Mouse (Mus musculus) limb, embryonic 10.5 days (tissue): ENCODE results near the gene Fhl3. TPM values are rescaled to one million over a fixed set of nuclear protein-coding genes. Genes with fewer than 3 reads are reported as not detected.

Experiments used
- DNase-seq: peaks from one replicate; pipeline ENCODE4 v3.0.0-alpha.2; 2017; ENCODE audit warnings: low spot score
- H3K27ac ChIP-seq: fragments of 300-500 bp; sonication (generic); 2 replicates; pipeline ENCODE4 v1.5.1; 2016; ENCODE audit warnings: mild to moderate bottlenecking
- H3K27me3 ChIP-seq: fragments of 300-500 bp; sonication (generic); 2 replicates; pipeline ENCODE4 v1.6.1; 2016; ENCODE audit warnings: low read depth, mild to moderate bottlenecking; ENCODE audit not compliant: poor library complexity, severe bottlenecking
- H3K36me3 ChIP-seq: fragments of 300-500 bp; sonication (generic); 2 replicates; pipeline ENCODE4 v1.6.1; 2016; ENCODE audit warnings: mild to moderate bottlenecking, moderate library complexity
- H3K4me1 ChIP-seq: fragments of 300-500 bp; sonication (generic); 2 replicates; pipeline ENCODE4 v1.6.1; 2016
- H3K4me3 ChIP-seq: fragments of 300-500 bp; sonication (generic); 2 replicates; pipeline ENCODE4 v1.5.1; 2016; ENCODE audit warnings: mild to moderate bottlenecking, moderate library complexity
- H3K9me3 ChIP-seq: fragments of 300-500 bp; sonication (generic); replicated peaks from 2 replicates; pipeline ENCODE4 v1.6.1; 2016; ENCODE audit warnings: mild to moderate bottlenecking
- WGBS: fragments of 180-500 bp; shearing (Covaris S2); methylation state at CpG from one replicate; pipeline ENCODE4 v1.1.7; 2016; 5-methylcytosine and 5-hydroxymethylcytosine counted together
- polyA plus RNA-seq: library from polyadenylated mRNA; unstranded; fragments of >200 nt; fragmentation: Nextera tagmentation; extraction: Ambion mirVana; gene quantifications from 2 replicates; pipeline ENCODE4 v1.2.1, GENCODE M21; 2016

Fhl3 gene
- 7.7 and 10.1 TPM in 2 replicates for polyA plus RNA-seq

- WGBS: under 1% methylated on average over 43 of the region's 59 CpGs
Measured at GRCm38 (mm10) chr4:124700248-124700971, at the start of gene Fhl3. Gene Fhl3, plus strand, starts transcription at chr4:124700701.

DNA sequence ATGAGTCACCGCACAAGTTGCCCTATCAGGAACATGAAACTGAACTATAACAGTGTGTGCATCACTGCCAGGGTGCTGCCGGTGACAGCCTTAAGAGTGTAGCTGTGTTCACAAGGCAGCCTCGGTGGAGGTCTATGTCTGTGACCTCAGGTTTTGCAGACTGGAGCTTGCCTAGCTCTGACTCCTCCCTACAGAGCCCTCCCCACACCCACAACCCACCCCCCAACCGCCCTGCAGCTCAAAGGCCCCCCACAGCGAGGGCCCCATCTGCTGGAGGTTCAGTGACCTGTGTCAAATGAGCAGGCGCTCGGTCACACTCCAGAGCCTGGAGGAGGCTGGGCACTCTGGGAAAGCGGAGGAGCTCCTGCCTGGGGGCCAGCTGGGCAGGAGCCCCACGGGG is 47.6 kb upstream of the Fhl3 start:
- Histone ChIP-seq H3K4me3 (peak overlapping the region; percentile 15; the same call in 1 of the 2 replicates), H3K27me3 (peaks cover 100% of the 10 kb centered on the region), H3K9me3 (no peaks in the 10 kb centered on the region), H3K4me1 (peaks cover 32% of the 10 kb centered on the region), H3K36me3 (no peaks in the 10 kb centered on the region), H3K27ac (no peak overlapping the region)
- DNase-seq: peak; percentile 59
- WGBS: 4% methylated on average over 9 of the region's 9 CpGs

More at GRCm38 (mm10) chr4:124700248-124700971, at the start of gene Fhl3:
- peak; percentile 91 for DNase-seq
- Histone ChIP-seq H3K27me3 (peaks cover 8% of the 10 kb centered on the region; the same call in 1 of the 2 replicates), H3K4me1 (peaks cover 69% of the 10 kb centered on the region), H3K9me3 (no peaks in the 10 kb centered on the region), H3K4me3 (peak within 1 kb of the TSS; percentile 96), H3K27ac (peak within 1 kb of the TSS; percentile 99), H3K36me3 (peaks cover 9% of the 10 kb centered on the region)

GRCm38 (mm10) chr4:124656518-124656853 is 44.0 kb upstream of the Fhl3 start, which contains the start of gene Pou3f1:
Gene Pou3f1, plus strand, starts transcription at chr4:124656807.
- Histone ChIP-seq H3K27ac (peak within 1 kb of the TSS; percentile 71), H3K9me3 (no peaks in the 10 kb centered on the region), H3K4me3 (peak within 1 kb of the TSS; percentile 76), H3K36me3 (no peaks in the 10 kb centered on the region), H3K27me3 (peaks cover 100% of the 10 kb centered on the region), H3K4me1 (peaks cover 52% of the 10 kb centered on the region)
- no peak for DNase-seq
- 1% methylated on average over 15 of the region's 15 CpGs for WGBS

DNA sequence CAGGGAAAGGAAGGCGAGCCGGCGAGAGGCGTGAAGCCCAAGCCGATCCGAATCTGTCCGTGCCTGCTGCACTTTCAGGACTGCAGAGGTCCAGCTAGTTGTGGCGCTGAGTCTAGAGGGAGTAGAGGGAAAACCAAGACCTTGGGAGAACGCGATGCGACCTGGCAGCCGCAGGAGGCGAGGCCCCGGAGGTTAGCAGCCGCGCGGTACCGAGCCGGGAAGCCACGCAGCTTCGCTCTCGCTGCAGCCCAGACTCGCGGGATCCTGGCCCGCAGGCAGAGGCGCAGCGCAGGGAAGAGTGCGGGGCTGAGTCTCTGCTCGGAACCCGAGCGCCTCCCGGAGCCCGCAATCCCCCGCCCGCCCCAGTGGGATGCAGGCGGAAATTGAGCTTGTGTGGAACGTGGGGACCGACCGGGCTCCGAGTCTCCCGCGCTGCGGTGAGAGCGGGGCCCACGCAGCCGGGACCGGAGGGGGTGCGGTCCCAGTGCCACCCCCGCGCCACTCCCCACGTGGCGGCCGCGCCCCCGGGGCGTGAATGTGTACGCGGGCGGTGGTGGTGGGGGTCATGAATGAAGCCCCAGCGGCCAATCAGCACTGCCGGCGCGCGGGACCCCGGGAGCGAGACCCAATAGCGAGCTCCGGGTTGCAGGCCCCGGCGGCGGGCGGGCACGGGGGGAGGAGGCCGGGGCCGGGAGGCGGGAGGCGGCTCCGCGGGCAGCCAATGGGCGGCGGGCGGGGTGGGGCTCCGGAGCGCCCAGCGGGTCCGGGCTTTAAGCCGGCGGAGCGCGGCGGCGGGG is 43.4 kb upstream of the Fhl3 start:
- Histone ChIP-seq H3K4me1 (peaks cover 51% of the 10 kb centered on the region), H3K9me3 (no peaks in the 10 kb centered on the region), H3K27ac (peak overlapping the region; percentile 71), H3K27me3 (peaks cover 100% of the 10 kb centered on the region), H3K36me3 (no peaks in the 10 kb centered on the region), H3K4me3 (peak overlapping the region; percentile 76)
- 2% methylated on average over 90 of the region's 92 CpGs for WGBS
- peak; percentile 90 for DNase-seq

DNA sequence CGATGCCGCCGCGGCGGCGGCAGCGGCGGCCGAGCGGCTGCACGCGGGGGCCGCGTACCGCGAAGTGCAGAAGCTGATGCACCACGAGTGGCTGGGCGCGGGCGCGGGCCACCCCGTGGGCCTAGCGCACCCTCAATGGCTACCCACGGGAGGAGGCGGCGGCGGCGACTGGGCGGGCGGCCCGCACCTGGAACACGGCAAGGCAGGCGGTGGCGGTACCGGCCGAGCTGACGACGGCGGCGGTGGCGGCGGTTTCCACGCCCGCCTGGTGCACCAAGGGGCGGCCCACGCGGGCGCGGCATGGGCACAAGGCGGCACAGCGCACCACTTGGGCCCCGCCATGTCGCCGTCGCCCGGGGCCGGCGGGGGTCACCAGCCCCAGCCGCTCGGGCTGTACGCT is 42.7 kb upstream of the Fhl3 start:
- Histone ChIP-seq H3K36me3 (no peaks in the 10 kb centered on the region), H3K27me3 (peaks cover 100% of the 10 kb centered on the region), H3K4me1 (peaks cover 44% of the 10 kb centered on the region), H3K4me3 (peak overlapping the region; percentile 76), H3K9me3 (no peaks in the 10 kb centered on the region), H3K27ac (peak overlapping the region; percentile 71)
- WGBS: under 1% methylated on average over 55 of the region's 61 CpGs
- peak; percentile 59 for DNase-seq

GRCm38 (mm10) chr4:124658412-124658851 is 42.1 kb upstream of the Fhl3 start:
- no peaks in the 10 kb centered on the region for H3K9me3 ChIP-seq

GRCm38 (mm10) chr4:124659251-124660217 is 41.0 kb upstream of the Fhl3 start:
- H3K4me3 ChIP-seq: peak overlapping the region; percentile 31
- under 1% methylated on average over 68 of the region's 68 CpGs for WGBS
- H3K4me1 ChIP-seq: peaks cover 37% of the 10 kb centered on the region

More at GRCm38 (mm10) chr4:124658412-124658851, 42.1 kb upstream of the Fhl3 start:
- Histone ChIP-seq H3K27me3 (peaks cover 100% of the 10 kb centered on the region), H3K4me3 (peak overlapping the region; percentile 76), H3K27ac (no peak overlapping the region), H3K4me1 (peaks cover 38% of the 10 kb centered on the region), H3K36me3 (no peaks in the 10 kb centered on the region)
- DNase-seq: peak; percentile 73
- WGBS: under 1% methylated on average over 39 of the region's 39 CpGs

GRCm38 (mm10) chr4:124660603-124661002 is 39.9 kb upstream of the Fhl3 start:
- no peak for DNase-seq
- no peaks in the 10 kb centered on the region for H3K36me3 ChIP-seq
- WGBS: 42% methylated on average over 3 of the region's 3 CpGs
- peaks cover 37% of the 10 kb centered on the region for H3K4me1 ChIP-seq
- H3K9me3 ChIP-seq: no peaks in the 10 kb centered on the region
- H3K27ac ChIP-seq: no peak overlapping the region
- peaks cover 100% of the 10 kb centered on the region for H3K27me3 ChIP-seq
- H3K4me3 ChIP-seq: no peak overlapping the region

More at GRCm38 (mm10) chr4:124659251-124660217, 41.0 kb upstream of the Fhl3 start:
- no peaks in the 10 kb centered on the region for H3K36me3 ChIP-seq
- no peak overlapping the region for H3K27ac ChIP-seq
- peak; percentile 72 for DNase-seq
- H3K9me3 ChIP-seq: no peaks in the 10 kb centered on the region
- peaks cover 100% of the 10 kb centered on the region for H3K27me3 ChIP-seq

DNA sequence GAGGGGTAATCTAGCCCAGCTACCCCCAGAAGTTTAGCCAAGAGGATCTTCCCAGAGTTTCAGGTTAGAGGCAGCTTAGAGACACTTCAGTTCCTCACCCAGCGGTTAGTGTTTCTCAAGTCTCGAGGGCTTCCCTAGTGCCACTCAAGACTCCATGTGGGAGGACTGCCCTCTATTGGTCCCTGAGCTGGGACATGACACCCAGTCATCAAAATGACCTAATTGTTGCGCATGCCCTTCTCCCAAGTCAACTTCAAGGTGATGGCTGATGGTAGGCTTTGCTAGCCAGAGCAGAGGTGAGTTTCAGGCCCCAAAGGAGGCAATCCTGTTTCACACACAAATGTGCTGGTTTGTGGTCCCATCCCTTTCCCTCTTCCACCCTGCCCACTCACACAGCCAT is 37.5 kb upstream of the Fhl3 start:
- no peaks in the 10 kb centered on the region for H3K36me3 ChIP-seq
- 63% methylated on average over 3 of the region's 3 CpGs for WGBS
- no peak overlapping the region for H3K27ac ChIP-seq
- DNase-seq: no peak
- H3K9me3 ChIP-seq: no peaks in the 10 kb centered on the region
- peaks cover 24% of the 10 kb centered on the region for H3K4me1 ChIP-seq
- no peak overlapping the region for H3K4me3 ChIP-seq
- H3K27me3 ChIP-seq: peaks cover 100% of the 10 kb centered on the region

- H3K9me3 ChIP-seq: no peaks in the 10 kb centered on the region
- peaks cover 14% of the 10 kb centered on the region for H3K4me1 ChIP-seq
- peak; percentile 32 for DNase-seq
- no peak overlapping the region for H3K4me3 ChIP-seq
- 72% methylated on average over 9 of the region's 9 CpGs for WGBS
- peaks cover 100% of the 10 kb centered on the region for H3K27me3 ChIP-seq
- no peak overlapping the region for H3K27ac ChIP-seq
- no peaks in the 10 kb centered on the region for H3K36me3 ChIP-seq
Measured at GRCm38 (mm10) chr4:124664185-124664584, 36.3 kb upstream of the Fhl3 start.

GRCm38 (mm10) chr4:124664604-124665003 is 35.9 kb upstream of the Fhl3 start:
- Histone ChIP-seq H3K9me3 (no peaks in the 10 kb centered on the region), H3K4me3 (no peak overlapping the region), H3K36me3 (no peaks in the 10 kb centered on the region), H3K4me1 (peaks cover 10% of the 10 kb centered on the region), H3K27me3 (peaks cover 100% of the 10 kb centered on the region), H3K27ac (no peak overlapping the region)
- DNase-seq: no peak
- 84% methylated on average over 15 of the region's 15 CpGs for WGBS

- no peaks in the 10 kb centered on the region for H3K9me3 ChIP-seq
- DNase-seq: no peak
- H3K36me3 ChIP-seq: no peaks in the 10 kb centered on the region
- H3K4me1 ChIP-seq: peaks cover 20% of the 10 kb centered on the region
- no peak overlapping the region for H3K27ac ChIP-seq
- 40% methylated on average over 14 of the region's 14 CpGs for WGBS
- peaks cover 98% of the 10 kb centered on the region for H3K27me3 ChIP-seq
- H3K4me3 ChIP-seq: no peak overlapping the region
Measured at GRCm38 (mm10) chr4:124667476-124668033, 32.9 kb upstream of the Fhl3 start.
